Mouse (Mus musculus) hindbrain, embryonic 12.5 days (tissue): ENCODE data around the gene Zfp987. TPM values are rescaled to one million over a fixed set of nuclear protein-coding genes. Genes with fewer than 3 reads are reported as not detected.
"Not testable (repeated sequence)": the region's sequence is repeated elsewhere in the genome, so short reads cannot be mapped to it uniquely, and the experiment has no call there.

Experiments used
- ATAC-seq: fragments of 200-750 bp; cut with Nextera tagmentation; 2 replicates; pipeline ENCODE4 v1.8.0; 2017; ENCODE audit warnings: moderate TSS enrichment; ENCODE audit not compliant: low FRiP score
- H3K27ac ChIP-seq: fragments of 300-500 bp; sonication (generic); 2 replicates; pipeline ENCODE4 v1.5.1; 2016; ENCODE audit warnings: mild to moderate bottlenecking
- H3K27me3 ChIP-seq: fragments of 300-500 bp; sonication (generic); 2 replicates; pipeline ENCODE4 v1.6.1; 2016; ENCODE audit warnings: mild to moderate bottlenecking
- H3K36me3 ChIP-seq: fragments of 300-500 bp; sonication (generic); 2 replicates; pipeline ENCODE4 v1.6.1; 2016; ENCODE audit warnings: mild to moderate bottlenecking
- H3K4me1 ChIP-seq: fragments of 300-500 bp; sonication (generic); 2 replicates; pipeline ENCODE4 v1.6.1; 2016
- H3K4me2 ChIP-seq: fragments of 300-500 bp; sonication (generic); replicated peaks from 2 replicates; pipeline ENCODE4 v1.6.1; 2016; ENCODE audit warnings: mild to moderate bottlenecking
- H3K4me3 ChIP-seq: fragments of 300-500 bp; sonication (generic); 2 replicates; pipeline ENCODE4 v1.5.1; 2016; ENCODE audit warnings: mild to moderate bottlenecking
- H3K9ac ChIP-seq: fragments of 300-500 bp; sonication (generic); 2 replicates; pipeline ENCODE4 v1.6.1; 2016; ENCODE audit warnings: mild to moderate bottlenecking, moderate library complexity
- H3K9me3 ChIP-seq: fragments of 300-500 bp; sonication (generic); replicated peaks from 2 replicates; pipeline ENCODE4 v1.6.1; 2016; ENCODE audit warnings: mild to moderate bottlenecking
- WGBS: fragments of 180-500 bp; shearing (Covaris S2); methylation state at CpG from one replicate; pipeline ENCODE4 v1.1.7; 2016; 5-methylcytosine and 5-hydroxymethylcytosine counted together
- polyA plus RNA-seq: library from polyadenylated mRNA; unstranded; fragments of >200 nt; fragmentation: Nextera tagmentation; extraction: Ambion mirVana; gene quantifications from 2 replicates; pipeline ENCODE4 v1.2.1, GENCODE M21; 2016

Gene Zfp987
- polyA plus RNA-seq, 1 experiment from 2014 or later, result not detected

DNA sequence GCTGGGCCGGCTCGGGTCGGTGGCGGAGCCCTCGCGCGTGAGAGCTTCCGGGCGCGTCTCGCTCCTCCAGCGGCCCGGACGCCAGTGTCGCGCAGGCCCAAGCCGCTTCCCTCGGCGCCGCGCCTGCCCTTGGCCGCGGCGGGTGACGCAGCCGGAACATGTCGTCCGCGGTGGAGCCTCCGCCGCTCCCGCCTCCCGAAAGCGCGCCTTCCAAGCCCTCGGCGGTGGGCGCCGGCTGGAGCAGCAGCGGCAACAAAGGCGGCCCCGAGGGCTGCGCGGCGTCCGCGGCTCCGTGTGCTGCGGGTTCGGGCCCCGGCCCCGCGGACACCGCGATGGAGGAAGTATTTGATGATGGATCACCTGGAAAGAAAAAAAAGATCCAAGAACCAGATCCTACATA is 29.5 kb upstream of the Zfp987 start:
- not testable (repeated sequence) for H3K9ac ChIP-seq, H3K27me3 ChIP-seq, ATAC-seq, H3K4me1 ChIP-seq, H3K36me3 ChIP-seq, H3K27ac ChIP-seq
- WGBS, result 22% methylated on average over 55 of the region's 55 CpGs
- Histone ChIP-seq H3K4me2 (peak overlapping the region; percentile 49), H3K4me3 (peak overlapping the region; percentile 33), H3K9me3 (peaks cover 35% of the 10 kb centered on the region)

GRCm38 (mm10) chr4:146073264-146073663 is 23.8 kb upstream of the Zfp987 start:
- not testable (repeated sequence) for H3K27ac ChIP-seq, H3K4me3 ChIP-seq, H3K27me3 ChIP-seq, H3K9me3 ChIP-seq, H3K4me2 ChIP-seq, H3K36me3 ChIP-seq, ATAC-seq, H3K9ac ChIP-seq, H3K4me1 ChIP-seq
- 82% methylated on average over 7 of the region's 7 CpGs for WGBS

DNA sequence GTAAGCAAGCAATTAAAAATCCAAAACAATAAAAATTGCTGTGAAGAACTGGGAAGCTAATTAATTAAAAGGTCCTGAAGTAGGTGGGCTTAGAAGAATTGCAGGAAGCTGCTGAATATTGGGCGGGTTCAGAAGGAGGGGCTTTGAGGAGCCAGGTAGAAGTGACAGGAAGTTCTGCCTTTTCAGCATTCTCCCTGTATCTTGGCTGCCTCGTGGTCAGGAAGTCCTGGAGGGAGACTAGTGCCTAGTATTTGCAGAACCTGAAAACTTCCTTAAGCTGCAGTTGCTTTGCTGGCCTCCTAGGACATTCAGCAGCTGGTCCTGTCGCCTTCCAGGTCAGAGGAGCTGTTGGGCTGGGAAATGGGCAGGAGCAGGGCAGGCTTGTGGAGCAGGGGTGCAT is 4.3 kb downstream of the Zfp987 start:
- H3K4me3 ChIP-seq, H3K27ac ChIP-seq, H3K27me3 ChIP-seq, H3K9me3 ChIP-seq, ATAC-seq, H3K9ac ChIP-seq, H3K4me1 ChIP-seq, H3K4me2 ChIP-seq, H3K36me3 ChIP-seq: not testable (repeated sequence)
- WGBS, result 55% methylated on average over 3 of the region's 3 CpGs

GRCm38 (mm10) chr4:146156524-146156923 is 59.4 kb downstream of the Zfp987 start, which contains the start of gene Zfp600:
Gene Zfp600 (plus strand): TSS chr4:146156824.
- H3K4me3 ChIP-seq, H3K27me3 ChIP-seq, H3K9ac ChIP-seq, H3K9me3 ChIP-seq, ATAC-seq, H3K27ac ChIP-seq, H3K4me1 ChIP-seq, H3K4me2 ChIP-seq, H3K36me3 ChIP-seq: not testable (repeated sequence)
- WGBS, result no CpG with 5 or more reads among the region's 6 CpGs

GRCm38 (mm10) chr4:146162893-146163292 is 65.8 kb downstream of the Zfp987 start:
- WGBS, result 76% methylated on average over 4 of the region's 4 CpGs
- ATAC-seq, H3K9me3 ChIP-seq, H3K4me3 ChIP-seq, H3K27me3 ChIP-seq, H3K4me2 ChIP-seq, H3K36me3 ChIP-seq, H3K9ac ChIP-seq, H3K27ac ChIP-seq, H3K4me1 ChIP-seq: not testable (repeated sequence)

GRCm38 (mm10) chr4:146167202-146167832 is 70.2 kb downstream of the Zfp987 start:
- not testable (repeated sequence) for H3K4me3 ChIP-seq, H3K27me3 ChIP-seq, H3K9ac ChIP-seq, H3K27ac ChIP-seq, H3K4me2 ChIP-seq, H3K4me1 ChIP-seq, H3K36me3 ChIP-seq
- ATAC-seq, result peak; percentile 39; the same call in 1 of the 2 replicates
- H3K9me3 ChIP-seq, result peaks cover 13% of the 10 kb centered on the region
- 78% methylated on average over 3 of the region's 3 CpGs for WGBS

DNA sequence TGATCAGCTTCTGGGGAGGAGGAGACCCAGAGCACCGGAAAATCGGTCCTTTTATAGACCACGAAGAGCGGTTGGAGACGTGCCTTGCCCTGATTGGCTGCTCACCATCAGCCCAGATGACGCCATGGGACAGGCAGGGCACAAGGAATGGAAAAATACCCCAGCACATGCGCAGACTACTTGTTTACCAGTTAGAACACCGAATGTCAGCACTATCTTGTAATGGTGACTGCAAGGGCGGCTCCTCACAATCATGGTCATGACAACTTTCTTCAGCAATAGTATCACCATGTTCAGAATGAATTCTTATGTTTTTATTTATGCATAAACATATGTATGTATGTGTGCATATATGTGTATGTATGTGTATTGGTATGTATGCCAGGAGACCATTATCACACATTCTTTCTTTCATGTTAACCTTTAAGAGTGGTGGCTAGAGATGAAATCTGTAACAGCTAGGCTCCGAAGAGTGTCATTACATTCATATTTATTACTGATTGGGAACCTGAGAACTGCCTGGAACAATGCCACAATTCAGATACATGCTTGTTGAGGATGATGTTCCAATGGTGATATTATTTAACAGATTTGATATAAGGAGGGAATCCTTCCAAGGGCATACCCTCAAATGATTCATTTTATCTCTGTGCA is 70.9 kb downstream of the Zfp987 start:
- not testable (repeated sequence) for H3K4me3 ChIP-seq, H3K9ac ChIP-seq, H3K27me3 ChIP-seq, H3K36me3 ChIP-seq, H3K27ac ChIP-seq, H3K4me1 ChIP-seq, H3K4me2 ChIP-seq
- peak; percentile 70 for ATAC-seq
- H3K9me3 ChIP-seq, result peaks cover 13% of the 10 kb centered on the region
- 86% methylated on average over 10 of the region's 10 CpGs for WGBS

- ATAC-seq, result peak; percentile 79
- H3K9ac ChIP-seq, H3K36me3 ChIP-seq, H3K27me3 ChIP-seq, H3K4me1 ChIP-seq, H3K4me3 ChIP-seq, H3K4me2 ChIP-seq, H3K27ac ChIP-seq: not testable (repeated sequence)
- WGBS, result no CpG with 5 or more reads among the region's 2 CpGs
- H3K9me3 ChIP-seq, result peaks cover 18% of the 10 kb centered on the region
These were observed 71.7 kb downstream of the Zfp987 start for GRCm38 (mm10) chr4:146168730-146169215.

- peak; percentile 87 for ATAC-seq
- not testable (repeated sequence) for H3K36me3 ChIP-seq
- 62% methylated on average over 4 of the region's 4 CpGs for WGBS
These were observed 76.5 kb downstream of the Zfp987 start for GRCm38 (mm10) chr4:146173378-146174226.

More at GRCm38 (mm10) chr4:146173378-146174226, 76.5 kb downstream of the Zfp987 start:
- H3K4me2 ChIP-seq, H3K4me3 ChIP-seq, H3K9ac ChIP-seq, H3K27me3 ChIP-seq, H3K27ac ChIP-seq, H3K4me1 ChIP-seq: not testable (repeated sequence)
- H3K9me3 ChIP-seq, result peaks cover 10% of the 10 kb centered on the region

Other genes with a start within 250 kb of the Zfp987 start
- not detected in 2 replicates for gene Zfp986, start 228.5 kb upstream of the Zfp987 start, polyA plus RNA-seq
- gene Zfp600, start 59.5 kb downstream of the Zfp987 start, polyA plus RNA-seq, result 0.06 TPM in 1 of 2 replicates, not detected in the other